Mouse (Mus musculus): ENCODE results near the gene Ckap2.

DNA sequence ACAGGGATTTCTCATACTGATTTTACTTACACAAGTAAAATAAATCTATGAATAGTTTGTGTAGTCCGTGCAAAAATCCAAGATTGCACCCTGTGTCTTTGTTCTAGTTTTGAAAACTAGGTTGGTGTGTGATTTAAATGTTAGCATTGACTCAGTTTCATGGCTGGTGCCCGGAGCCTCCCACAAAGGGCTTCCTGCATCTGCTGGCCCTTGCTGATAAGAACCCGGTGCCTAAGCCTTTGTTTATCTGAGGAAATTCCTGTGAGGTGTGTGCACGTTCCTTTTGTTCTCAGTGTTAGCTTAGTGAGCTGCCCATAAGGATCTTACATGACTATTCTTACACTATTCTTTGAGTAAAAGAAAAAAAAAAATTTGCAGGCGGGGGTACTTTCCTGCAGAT is 23.4 kb upstream of the Ckap2 start:
- TF ChIP-seq CTCF (conservative IDR thresholded peaks at IDR 0.05; ENCODE audit: low read length), result no peak
- TF ChIP-seq NANOG (IDR thresholded peaks at IDR 0.05; ENCODE audit: borderline replicate concordance, low read length), result no peak

Data from E14TG2a.4 (cell line).